Mouse (Mus musculus) intestine, embryonic 16.5 days (tissue): ENCODE data around the gene Caly. TPM values are rescaled to one million over a fixed set of nuclear protein-coding genes. Genes with fewer than 3 reads are reported as not detected.

Experiments
- ATAC-seq: fragments of 200-750 bp; cut with Nextera tagmentation; 2 replicates; pipeline ENCODE4 v1.8.0; 2017; ENCODE audit warnings: moderate TSS enrichment, moderate library complexity
- H3K27ac ChIP-seq: fragments of 300-500 bp; sonication (generic); 2 replicates; pipeline ENCODE4 v1.5.1; 2014; ENCODE audit warnings: mild to moderate bottlenecking, low read length
- H3K27me3 ChIP-seq: fragments of 300-500 bp; sonication (generic); replicated peaks from 2 replicates; pipeline ENCODE4 v1.6.1; 2014; ENCODE audit warnings: low read length, control low read depth, mixed read lengths; ENCODE audit not compliant: control insufficient read depth, insufficient read depth
- H3K36me3 ChIP-seq: fragments of 300-500 bp; sonication (generic); 2 replicates; pipeline ENCODE4 v1.6.1; 2014; ENCODE audit warnings: low read length, control low read depth; ENCODE audit not compliant: control insufficient read depth, insufficient read depth
- H3K4me1 ChIP-seq: fragments of 300-500 bp; sonication (generic); 2 replicates; pipeline ENCODE4 v1.6.1; 2014; ENCODE audit warnings: low read length, control low read depth, mixed read lengths; ENCODE audit not compliant: control insufficient read depth, insufficient read depth
- H3K4me2 ChIP-seq: fragments of 300-500 bp; sonication (generic); 2 replicates; pipeline ENCODE4 v1.6.1; 2014; ENCODE audit warnings: low read depth, low read length, control low read depth
- H3K4me3 ChIP-seq: fragments of 300-500 bp; sonication (generic); 2 replicates; pipeline ENCODE4 v1.5.1; 2014; ENCODE audit warnings: mild to moderate bottlenecking, low read length
- H3K9ac ChIP-seq: fragments of 300-500 bp; sonication (generic); 2 replicates; pipeline ENCODE4 v1.6.1; 2014; ENCODE audit warnings: low read depth, low read length
- H3K9me3 ChIP-seq: fragments of 300-500 bp; sonication (generic); 2 replicates; pipeline ENCODE4 v1.6.1; 2016; ENCODE audit warnings: low read length, control low read depth; ENCODE audit not compliant: control insufficient read depth
- WGBS: fragments of 180-500 bp; shearing (Covaris S2); extraction: QIAGEN DNeasy Blood & Tissue Kit; methylation state at CpG from one replicate; pipeline ENCODE4 v1.1.7; 2014; 5-methylcytosine and 5-hydroxymethylcytosine counted together
- polyA plus RNA-seq: library from polyadenylated mRNA; unstranded; fragments of >200 nt; fragmentation: Nextera tagmentation; extraction: Ambion mirVana; gene quantifications from 2 replicates; pipeline ENCODE4 v1.2.1, GENCODE M21; 2015

The Caly gene
- polyA plus RNA-seq, 1 experiment from 2014 or later: 3.0 TPM

GRCm38 (mm10) chr7:140095556-140095955 is 13.2 kb upstream of the Caly start:
- no peak overlapping the region for H3K27ac ChIP-seq
- H3K4me3 ChIP-seq: peak overlapping the region; percentile 46
- WGBS: 43% methylated on average over 1 of the region's 1 CpGs
- H3K4me1 ChIP-seq: peaks cover 14% of the 10 kb centered on the region
- H3K9me3 ChIP-seq: no peaks in the 10 kb centered on the region
- no peaks in the 10 kb centered on the region for H3K27me3 ChIP-seq
- H3K36me3 ChIP-seq: no peaks in the 10 kb centered on the region
- H3K9ac ChIP-seq: 0 out of 2 replicates have a peak overlapping the region, but pooled peaks have one; percentile 12
- H3K4me2 ChIP-seq: peak overlapping the region; percentile 57
- ATAC-seq: peak; percentile 12

GRCm38 (mm10) chr7:140094954-140095353 is 12.6 kb upstream of the Caly start:
- Histone ChIP-seq H3K36me3 (no peaks in the 10 kb centered on the region), H3K4me3 (peak overlapping the region; percentile 46), H3K27me3 (no peaks in the 10 kb centered on the region), H3K27ac (peak overlapping the region; percentile 48), H3K4me2 (peak overlapping the region; percentile 57), H3K9ac (peak overlapping the region; percentile 48), H3K9me3 (no peaks in the 10 kb centered on the region), H3K4me1 (peaks cover 14% of the 10 kb centered on the region)
- WGBS: 33% methylated on average over 5 of the region's 5 CpGs
- peak; percentile 43 for ATAC-seq

GRCm38 (mm10) chr7:140092924-140093528 is 10.7 kb upstream of the Caly start, which contains the start of gene Prap1:
Gene Prap1, plus strand, starts transcription at chr7:140093395.
- Histone ChIP-seq H3K27me3 (no peaks in the 10 kb centered on the region), H3K4me1 (peaks cover 14% of the 10 kb centered on the region), H3K4me3 (peak within 1 kb of the TSS; percentile 46), H3K4me2 (peak within 1 kb of the TSS; percentile 57), H3K9me3 (no peaks in the 10 kb centered on the region), H3K9ac (peak within 1 kb of the TSS; percentile 53), H3K27ac (peak within 1 kb of the TSS; percentile 75), H3K36me3 (no peaks in the 10 kb centered on the region)
- 44% methylated on average over 5 of the region's 5 CpGs for WGBS
- ATAC-seq: peak; percentile 83

GRCm38 (mm10) chr7:140090601-140091000 is 8.3 kb upstream of the Caly start:
- H3K27ac ChIP-seq: no peak overlapping the region
- peaks cover 13% of the 10 kb centered on the region for H3K4me1 ChIP-seq

GRCm38 (mm10) chr7:140081408-140082241 is 723 bp downstream of the Caly start:
- H3K9ac ChIP-seq: no peak overlapping the region
- H3K4me1 ChIP-seq: peaks cover 3% of the 10 kb centered on the region
- H3K27ac ChIP-seq: no peak overlapping the region
- WGBS: 26% methylated on average over 20 of the region's 20 CpGs
- peaks cover 26% of the 10 kb centered on the region for H3K27me3 ChIP-seq
- H3K36me3 ChIP-seq: no peaks in the 10 kb centered on the region
- no peaks in the 10 kb centered on the region for H3K9me3 ChIP-seq
- ATAC-seq: no peak
- H3K4me2 ChIP-seq: no peak overlapping the region
- H3K4me3 ChIP-seq: no peak overlapping the region; the same call in 1 of the 2 replicates

More at GRCm38 (mm10) chr7:140090601-140091000, 8.3 kb upstream of the Caly start:
- no peaks in the 10 kb centered on the region for H3K27me3 ChIP-seq
- no peaks in the 10 kb centered on the region for H3K9me3 ChIP-seq
- no peak overlapping the region for H3K4me3 ChIP-seq
- no peak overlapping the region for H3K4me2 ChIP-seq
- ATAC-seq: no peak
- H3K36me3 ChIP-seq: no peaks in the 10 kb centered on the region
- no peak overlapping the region for H3K9ac ChIP-seq
- 73% methylated on average over 10 of the region's 10 CpGs for WGBS

GRCm38 (mm10) chr7:140080503-140081156 is 1.7 kb downstream of the Caly start:
- 0 out of 2 replicates have a peak overlapping the region, but pooled peaks have one; percentile 33 for H3K9ac ChIP-seq
- H3K4me2 ChIP-seq: peak overlapping the region; percentile 37
- no peaks in the 10 kb centered on the region for H3K9me3 ChIP-seq
- no peak overlapping the region for H3K27ac ChIP-seq
- 3% methylated on average over 24 of the region's 24 CpGs for WGBS
- H3K4me3 ChIP-seq: peak overlapping the region; percentile 25
- peaks cover 3% of the 10 kb centered on the region for H3K4me1 ChIP-seq
- no peaks in the 10 kb centered on the region for H3K36me3 ChIP-seq
- ATAC-seq: peak; percentile 70
- peaks cover 28% of the 10 kb centered on the region for H3K27me3 ChIP-seq

GRCm38 (mm10) chr7:140078711-140079110 is 3.6 kb downstream of the Caly start:
- ATAC-seq: no peak
- peaks cover 28% of the 10 kb centered on the region for H3K27me3 ChIP-seq
- H3K9ac ChIP-seq: no peak overlapping the region
- peaks cover 3% of the 10 kb centered on the region for H3K4me1 ChIP-seq
- H3K4me3 ChIP-seq: no peak overlapping the region
- WGBS: 5% methylated on average over 5 of the region's 5 CpGs
- H3K36me3 ChIP-seq: no peaks in the 10 kb centered on the region
- H3K27ac ChIP-seq: no peak overlapping the region
- no peak overlapping the region for H3K4me2 ChIP-seq
- no peaks in the 10 kb centered on the region for H3K9me3 ChIP-seq

- H3K27me3 ChIP-seq: peaks cover 28% of the 10 kb centered on the region
- H3K4me2 ChIP-seq: no peak overlapping the region
- WGBS: 77% methylated on average over 6 of the region's 6 CpGs
- H3K36me3 ChIP-seq: no peaks in the 10 kb centered on the region
- no peak overlapping the region for H3K27ac ChIP-seq
- peaks cover 3% of the 10 kb centered on the region for H3K4me1 ChIP-seq
- H3K9ac ChIP-seq: no peak overlapping the region
- no peaks in the 10 kb centered on the region for H3K9me3 ChIP-seq
- no peak overlapping the region for H3K4me3 ChIP-seq
- ATAC-seq: no peak
These were observed 4.7 kb downstream of the Caly start for GRCm38 (mm10) chr7:140077698-140078097.
